Mouse (Mus musculus) testis, adult 2 months (tissue): ENCODE data around the gene Sorbs2.

Source experiments
- CTCF ChIP-seq: fragments of 200-500 bp; IDR thresholded peaks from 2 replicates; pipeline ENCODE4 v1.5.1; 2012; ENCODE audit warnings: low read depth, mild to moderate bottlenecking, inconsistent platforms, low read length, moderate library complexity; ENCODE audit not compliant: control insufficient read depth, insufficient read depth, insufficient replicate concordance
- POLR2A ChIP-seq: fragments of 200-500 bp; IDR thresholded peaks from 2 replicates; pipeline ENCODE4 v1.6.1; 2012; ENCODE audit warnings: low read depth, mild to moderate bottlenecking, inconsistent platforms, low read length, moderate library complexity; ENCODE audit not compliant: control insufficient read depth

GRCm38 (mm10) chr8:45780585-45780984, 273.0 kb downstream of the Sorbs2 start:
- TF ChIP-seq CTCF (no peak), POLR2A (no peak)
